Mouse (Mus musculus) small intestine, adult 2 months (tissue): ENCODE measurements around the gene Gm21964. TPM values are rescaled to one million over a fixed set of nuclear protein-coding genes. Genes with fewer than 3 reads are reported as not detected.

Source experiments
- H3K27ac ChIP-seq: fragments of 200-500 bp; 2 replicates; pipeline ENCODE4 v1.5.1; 2012; ENCODE audit warnings: low read depth, low read length, control low read depth, inconsistent platforms; ENCODE audit not compliant: insufficient read depth
- H3K27me3 ChIP-seq: fragments of 200-500 bp; 2 replicates; pipeline ENCODE4 v1.6.1; 2012; ENCODE audit warnings: mild to moderate bottlenecking, moderate library complexity, low read length, inconsistent platforms; ENCODE audit not compliant: control insufficient read depth, insufficient read depth
- H3K36me3 ChIP-seq: fragments of 200-500 bp; 2 replicates; pipeline ENCODE4 v1.6.1; 2012; ENCODE audit warnings: mild to moderate bottlenecking, low read length, control low read depth, inconsistent platforms; ENCODE audit not compliant: control insufficient read depth, insufficient read depth
- H3K4me1 ChIP-seq: fragments of 200-500 bp; 2 replicates; pipeline ENCODE4 v1.6.1; 2012; ENCODE audit warnings: low read length, inconsistent platforms, mixed read lengths; ENCODE audit not compliant: control insufficient read depth, insufficient read depth, insufficient read length
- H3K4me3 ChIP-seq: fragments of 200-500 bp; 2 replicates; pipeline ENCODE4 v1.5.1; 2012; ENCODE audit warnings: low read depth, mild to moderate bottlenecking, control low read depth, inconsistent platforms, low read length, moderate library complexity
- CTCF ChIP-seq: fragments of 200-500 bp; IDR thresholded peaks from 2 replicates; pipeline ENCODE4 v1.5.1; 2012; ENCODE audit warnings: low read depth, mild to moderate bottlenecking, control low read depth, inconsistent platforms, low read length, moderate library complexity, mixed read lengths; ENCODE audit not compliant: insufficient replicate concordance, insufficient read length; ENCODE audit errors: extremely low read depth
- POLR2A ChIP-seq: fragments of 200-500 bp; IDR thresholded peaks from 2 replicates; pipeline ENCODE4 v1.6.1; 2012; ENCODE audit warnings: low read depth, mild to moderate bottlenecking, control low read depth, inconsistent platforms, low read length, moderate library complexity
- WGBS: fragments of 180-500 bp; shearing (Covaris S2); methylation state at CpG from one replicate; pipeline ENCODE4 v1.1.7; 2018; 5-methylcytosine and 5-hydroxymethylcytosine counted together
- polyA plus RNA-seq: library from polyadenylated mRNA; depleted of rRNA; stranded (reverse); fragments of >200 nt; gene quantifications from 2 replicates; pipeline ENCODE4 v1.2.3, GENCODE M21; 2012; rRNA removed

The Gm21964 gene
- polyA plus RNA-seq, result not detected in 2 replicates

- Histone ChIP-seq H3K27ac (no peak within 1 kb of the TSS), H3K4me1 (no peaks in the 10 kb centered on the region), H3K36me3 (no peaks in the 10 kb centered on the region), H3K4me3 (no peak within 1 kb of the TSS), H3K27me3 (no peaks in the 10 kb centered on the region)
- TF ChIP-seq POLR2A (no peak), CTCF (no peak)
- WGBS, result 83% methylated on average over 12 of the region's 12 CpGs
Measured at GRCm38 (mm10) chr8:110100907-110101306, at the start of gene Gm21964. TSS of gene Gm21964 (plus strand) at chr8:110101207.

GRCm38 (mm10) chr8:110051208-110051607 lies 49.8 kb upstream of the Gm21964 start:
- 29% methylated on average over 6 of the region's 6 CpGs for WGBS

GRCm38 (mm10) chr8:110058207-110058606 lies 42.8 kb upstream of the Gm21964 start:
- TF ChIP-seq POLR2A (no peak), CTCF (no peak)
- 78% methylated on average over 8 of the region's 8 CpGs for WGBS
- no peak overlapping the region for H3K4me3 ChIP-seq
- H3K4me1 ChIP-seq, result no peaks in the 10 kb centered on the region; the same call in 1 of the 2 replicates
- H3K36me3 ChIP-seq, result no peaks in the 10 kb centered on the region
- no peaks in the 10 kb centered on the region for H3K27me3 ChIP-seq
- no peak overlapping the region for H3K27ac ChIP-seq

More at GRCm38 (mm10) chr8:110051208-110051607, 49.8 kb upstream of the Gm21964 start:
- Histone ChIP-seq H3K27me3 (no peaks in the 10 kb centered on the region), H3K4me1 (no peaks in the 10 kb centered on the region), H3K36me3 (no peaks in the 10 kb centered on the region), H3K4me3 (no peak overlapping the region), H3K27ac (no peak overlapping the region)
- no peak for TF ChIP-seq POLR2A
- TF ChIP-seq CTCF, result no peak

- no peak overlapping the region for H3K27ac ChIP-seq
- 26% methylated on average over 9 of the region's 9 CpGs for WGBS
- no peaks in the 10 kb centered on the region for H3K27me3 ChIP-seq
- no peaks in the 10 kb centered on the region for H3K36me3 ChIP-seq
- no peak overlapping the region for H3K4me3 ChIP-seq
- H3K4me1 ChIP-seq, result peaks cover 3% of the 10 kb centered on the region; the same call in 1 of the 2 replicates
- TF ChIP-seq POLR2A (no peak), CTCF (no peak)
Measured at GRCm38 (mm10) chr8:110064161-110064560, 36.8 kb upstream of the Gm21964 start.

- no peaks in the 10 kb centered on the region for H3K27me3 ChIP-seq
- WGBS, result 63% methylated on average over 18 of the region's 18 CpGs
- H3K4me1 ChIP-seq, result peaks cover 3% of the 10 kb centered on the region; the same call in 1 of the 2 replicates
- H3K27ac ChIP-seq, result no peak overlapping the region
- TF ChIP-seq CTCF (no peak), POLR2A (no peak)
- no peaks in the 10 kb centered on the region for H3K36me3 ChIP-seq
- no peak overlapping the region for H3K4me3 ChIP-seq
Measured at GRCm38 (mm10) chr8:110064606-110065365, 36.2 kb upstream of the Gm21964 start.

- Histone ChIP-seq H3K27me3 (no peaks in the 10 kb centered on the region), H3K4me3 (no peak overlapping the region), H3K36me3 (no peaks in the 10 kb centered on the region), H3K27ac (no peak overlapping the region), H3K4me1 (peaks cover 3% of the 10 kb centered on the region; the same call in 1 of the 2 replicates)
- 89% methylated on average over 4 of the region's 4 CpGs for WGBS
- no peak for TF ChIP-seq CTCF
- TF ChIP-seq POLR2A, result no peak
Measured at GRCm38 (mm10) chr8:110065676-110066075, 35.3 kb upstream of the Gm21964 start.

GRCm38 (mm10) chr8:110069706-110070105 lies 31.3 kb upstream of the Gm21964 start:
- Histone ChIP-seq H3K4me3 (no peak overlapping the region), H3K36me3 (no peaks in the 10 kb centered on the region), H3K4me1 (peaks cover 3% of the 10 kb centered on the region; the same call in 1 of the 2 replicates), H3K27me3 (no peaks in the 10 kb centered on the region), H3K27ac (no peak overlapping the region)
- TF ChIP-seq CTCF (no peak), POLR2A (no peak)
- 94% methylated on average over 4 of the region's 4 CpGs for WGBS
